Mouse (Mus musculus): ENCODE measurements around the gene Cdc16.

- TF ChIP-seq CTCF (IDR thresholded peaks at IDR 0.05; ENCODE audit: insufficient read depth, low read depth, low read length) (no peak), POLR2A (IDR thresholded peaks at IDR 0.05; ENCODE audit: insufficient read depth, low read depth, low read length) (peak; percentile 68)
Observed at GRCm38 (mm10) chr8:13756982-13757804, at the start of gene Cdc16.

All from olfactory bulb, adult 2 months (tissue).